8 mouse cellular contexts compared by ENCODE assay signal in the genomic region with DNA sequence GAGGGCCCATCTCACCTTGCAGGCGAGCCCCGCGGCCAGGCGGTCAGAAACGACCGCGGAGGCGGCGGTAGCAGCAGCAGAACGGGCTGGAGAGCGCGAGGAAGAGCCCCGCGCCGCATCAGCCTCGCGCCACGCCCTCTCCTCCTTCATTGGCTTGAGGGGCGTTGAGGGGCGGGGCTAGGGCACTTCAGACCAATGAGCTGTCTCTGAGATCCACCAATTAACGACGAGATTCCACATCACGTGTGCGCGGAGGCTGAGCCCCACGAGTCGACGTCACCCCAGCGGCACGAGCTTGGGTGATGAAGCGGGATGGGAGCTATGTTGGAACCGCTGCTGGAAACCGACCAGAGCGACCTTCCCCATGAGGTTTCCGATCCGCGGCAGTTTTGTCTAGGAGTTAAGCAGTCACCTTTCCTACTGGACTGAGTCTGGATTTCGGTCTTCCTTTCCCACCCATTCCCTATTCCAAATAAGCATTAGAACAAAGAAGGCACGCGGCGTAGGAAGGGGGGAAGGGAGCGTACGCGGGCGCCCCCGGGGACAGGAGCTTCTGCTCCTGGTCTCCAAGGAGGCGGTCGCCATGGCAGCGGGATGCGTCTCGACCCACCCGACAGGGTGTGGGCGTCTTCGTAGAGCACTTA. TPM values are rescaled to one million over a fixed set of nuclear protein-coding genes. Genes with fewer than 3 reads are reported as not detected.
DNase-seq lines count a peak whose midpoint lies in the region; ATAC-seq lines count a peak whose summit lies in the region.

A gene (minus strand): TSS at position 144 of the 644 bp plus-strand sequence.

- peak within 1 kb of the TSS; percentile 72 to 85 for H3K4me3 ChIP-seq in heart, embryonic 14.5 days (ENCODE audit: control insufficient read depth in 1 of 2, insufficient read depth in 1 of 2, low read depth in 1 of 2, low read length in 2 of 2)
- H3K4me3 ChIP-seq in liver, embryonic 13.5 days (replicated peaks), result peak within 1 kb of the TSS; percentile 75
- H3K4me3 ChIP-seq in stomach, embryonic 16.5 days (replicated peaks; ENCODE audit: low read length), result peak within 1 kb of the TSS; percentile 79

- DNase-seq in c-Kit-negative CD71-positive TER-119-positive erythroid progenitor cells, embryonic 14.5 days (ENCODE audit: low read depth, low spot score), result peak; percentile 99
- peak; percentile 98 for DNase-seq in fibroblast of lung, adult 2 months (ENCODE audit: low read depth)
- peak; percentile 98 for DNase-seq in kidney, postnatal 14 days
- peak; percentile 95 for DNase-seq in liver, embryonic 13.5 days
- peak; percentile 92 for DNase-seq in neural tube, embryonic 10.5 days (ENCODE audit: extremely low spot score, low spot score)

- peaks cover 8 to 15% of the 10 kb centered on the region in 2 experiments for H3K4me1 ChIP-seq in heart, embryonic 14.5 days (ENCODE audit: control insufficient read depth in 2 of 2, insufficient read depth in 2 of 2, low read length in 2 of 2)
- peaks cover 53% of the 10 kb centered on the region for H3K4me1 ChIP-seq in liver, embryonic 13.5 days (replicated peaks)
- H3K4me1 ChIP-seq in stomach, embryonic 16.5 days (ENCODE audit: control insufficient read depth, insufficient read depth, low read length), result peaks cover 10% of the 10 kb centered on the region

- H3K27ac ChIP-seq in heart, embryonic 14.5 days (replicated peaks in 1 of 2; ENCODE audit: control insufficient read depth in 1 of 2, insufficient read depth in 1 of 2, low read depth in 2 of 2, low read length in 2 of 2), result peak within 1 kb of the TSS; percentile 73 to 95
- peak within 1 kb of the TSS; percentile 95 for H3K27ac ChIP-seq in liver, embryonic 13.5 days
- H3K27ac ChIP-seq in stomach, embryonic 16.5 days (ENCODE audit: low read length), result peak within 1 kb of the TSS; percentile 93

- H3K27me3 ChIP-seq in heart, embryonic 14.5 days (ENCODE audit: control insufficient read depth, insufficient read depth, low read length), result no peaks in the 10 kb centered on the region
- H3K27me3 ChIP-seq in liver, embryonic 13.5 days, result no peaks in the 10 kb centered on the region
- H3K27me3 ChIP-seq in stomach, embryonic 16.5 days (ENCODE audit: control insufficient read depth, insufficient read depth, low read length), result no peaks in the 10 kb centered on the region; the same call in 1 of the 2 replicates

- H3K4me2 ChIP-seq in heart, embryonic 14.5 days (ENCODE audit: low read length), result peak within 1 kb of the TSS; percentile 97
- peak within 1 kb of the TSS; percentile 95 for H3K4me2 ChIP-seq in liver, embryonic 13.5 days
- peak within 1 kb of the TSS; percentile 93 for H3K4me2 ChIP-seq in stomach, embryonic 16.5 days (ENCODE audit: low read depth, low read length)

- peak; percentile 98 for ATAC-seq in CD4-positive, CD25-positive, alpha-beta regulatory T cell, adult 4 months
- peak; percentile 96 for ATAC-seq in heart, embryonic 14.5 days (ENCODE audit: insufficient number of reproducible peaks, insufficient read depth, low FRiP score, low read depth)
- peak; percentile 91 for ATAC-seq in liver, embryonic 13.5 days (ENCODE audit: low read depth)
- ATAC-seq in stomach, embryonic 16.5 days (ENCODE audit: insufficient read depth, low FRiP score), result peak; percentile 97

- H3K9ac ChIP-seq in heart, embryonic 14.5 days (ENCODE audit: low read length), result peak within 1 kb of the TSS; percentile 87
- peak within 1 kb of the TSS; percentile 87 for H3K9ac ChIP-seq in liver, embryonic 13.5 days
- H3K9ac ChIP-seq in stomach, embryonic 16.5 days (ENCODE audit: low read length), result peak within 1 kb of the TSS; percentile 89

- peaks cover 6% of the 10 kb centered on the region for H3K36me3 ChIP-seq in heart, embryonic 14.5 days (ENCODE audit: control insufficient read depth, insufficient read depth, low read length)
- H3K36me3 ChIP-seq in liver, embryonic 13.5 days, result peaks cover 21% of the 10 kb centered on the region
- no peaks in the 10 kb centered on the region for H3K36me3 ChIP-seq in stomach, embryonic 16.5 days (ENCODE audit: control insufficient read depth, insufficient read depth, low read length)

- peaks cover 5% of the 10 kb centered on the region; the same call in 1 of the 2 replicates for H3K9me3 ChIP-seq in heart, embryonic 14.5 days (ENCODE audit: control insufficient read depth, low read length)
- no peaks in the 10 kb centered on the region for H3K9me3 ChIP-seq in liver, embryonic 13.5 days (replicated peaks)
- 0 out of 2 replicates have a peak, but pooled peaks cover 3% of the 10 kb centered on the region for H3K9me3 ChIP-seq in stomach, embryonic 16.5 days (replicated peaks; ENCODE audit: control insufficient read depth, low read length)

- under 1% methylated on average over 54 of the region's 54 CpGs for WGBS in heart, embryonic 14.5 days
- WGBS in liver, embryonic 13.5 days (ENCODE audit: insufficient replicate concordance), result under 1% methylated on average over 54 of the region's 54 CpGs
- under 1% methylated on average over 54 of the region's 54 CpGs for WGBS in stomach, embryonic 16.5 days

RNA-seq across cellular contexts. Expression of the gene that starts here (rescaled TPM):
- polyA plus RNA-seq in CD4-positive, CD25-positive, alpha-beta regulatory T cell, adult 4 months (2017; shearing (Covaris generic)), result 10 to 100 TPM; 37.5 to 50.3 TPM
- 71.0 and 80.3 TPM in 2 replicates for polyA plus RNA-seq in heart, embryonic 14.5 days (2014; fragmentation: Nextera tagmentation; extraction: Ambion mirVana)
- 124 and 129 TPM in 2 replicates for polyA plus RNA-seq in liver, embryonic 13.5 days (2015; fragmentation: Nextera tagmentation; extraction: Ambion mirVana)
- polyA plus RNA-seq in stomach, embryonic 16.5 days (2015; fragmentation: Nextera tagmentation; extraction: Ambion mirVana), result 73.0 and 78.4 TPM in 2 replicates

Comparison
In these comparisons a context has a peak if more than half of its experiments do, and no peak if none do; other contexts are left out.
1. Peak in every context shown above with its lines: DNase-seq, ATAC-seq, H3K4me3 ChIP-seq and H3K27ac ChIP-seq.